Mouse (Mus musculus): ENCODE measurements at regions not wholly inside any gene's neighbourhood (a gene's known extent, or its start where the extent isn't known, plus 50 kb on each side); places are given as distances from the start of the nearest gene placed in this dataset.

GRCm38 (mm10) chr2:79518046-79518750 lies 61.6 kb upstream of the Cerkl start:
- H3K79me2 ChIP-seq (replicated peaks; ENCODE audit: control insufficient read depth, insufficient read depth, low read length) = no peaks in the 10 kb centered on the region
- no peak overlapping the region for H3K4me3 ChIP-seq
- no peaks in the 10 kb centered on the region for H3K27me3 ChIP-seq (ENCODE audit: control insufficient read depth, insufficient read depth, low read length)
- DNase-seq = no peak
- H3K4me1 ChIP-seq (ENCODE audit: control insufficient read depth, insufficient read depth, low read length) = no peaks in the 10 kb centered on the region; the same call in 1 of the 2 replicates
- TF ChIP-seq POLR2A (IDR thresholded peaks at IDR 0.05; ENCODE audit: insufficient read depth, low read depth, low read length) = no peak
- TF ChIP-seq EP300 (IDR thresholded peaks at IDR 0.05; ENCODE audit: insufficient read depth, low read depth, low read length) = no peak
- TF ChIP-seq CTCF (IDR thresholded peaks at IDR 0.05) = no peak
- intact Hi-C loops (cut with DNase I) = no loop called here
- H3K27ac ChIP-seq = no peak overlapping the region
- no peak overlapping the region for H3K9ac ChIP-seq (ENCODE audit: low read depth, low read length)
- 84% methylated on average over 8 of the region's 8 CpGs for WGBS
- H3K36me3 ChIP-seq (ENCODE audit: control insufficient read depth, insufficient read depth, low read length) = no peaks in the 10 kb centered on the region

DNA sequence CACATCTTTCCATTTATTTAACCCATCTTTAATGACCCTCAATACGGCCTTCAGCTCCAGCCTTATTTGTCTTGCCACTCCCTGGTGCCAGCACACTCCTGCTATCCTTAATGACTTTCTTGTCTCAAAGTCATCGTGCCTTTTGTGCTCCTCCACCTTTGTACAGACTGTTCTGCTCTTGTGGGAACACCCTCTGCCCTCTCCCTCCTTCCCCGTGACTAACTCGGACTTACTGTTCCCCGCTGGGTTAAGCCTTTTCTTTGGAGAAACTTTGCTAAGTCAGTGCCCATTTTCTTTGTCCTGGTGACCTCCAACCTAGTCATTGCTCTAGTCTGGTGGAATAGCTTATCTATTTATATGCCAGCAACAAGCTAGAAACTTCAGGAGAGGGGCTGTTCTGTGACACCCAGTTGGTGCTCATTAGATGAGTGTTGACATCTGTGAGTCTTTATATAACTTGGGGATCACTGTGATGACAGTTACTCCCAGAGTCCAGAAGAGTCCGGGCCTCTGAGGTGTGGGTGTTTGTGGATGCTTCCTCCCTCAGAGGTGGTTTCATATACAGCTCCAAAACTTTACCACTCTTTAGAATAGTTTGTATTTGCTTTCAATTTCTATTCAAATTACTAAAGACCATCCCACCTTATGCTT lies 63.3 kb upstream of the Cerkl start:
- intact Hi-C loops (cut with DNase I) = no loop called here

GRCm38 (mm10) chr2:79523441-79523840 lies 66.9 kb upstream of the Cerkl start:
- intact Hi-C loops (cut with DNase I) = no loop called here
- H3K36me3 ChIP-seq (ENCODE audit: control insufficient read depth, insufficient read depth, low read length) = no peaks in the 10 kb centered on the region

More for the DNA sequence above, 63.3 kb upstream of the Cerkl start:
- Histone ChIP-seq H3K79me2 (replicated peaks; ENCODE audit: control insufficient read depth, insufficient read depth, low read length) (no peaks in the 10 kb centered on the region), H3K9ac (ENCODE audit: low read depth, low read length) (no peak overlapping the region), H3K4me1 (ENCODE audit: control insufficient read depth, insufficient read depth, low read length) (no peaks in the 10 kb centered on the region; the same call in 1 of the 2 replicates), H3K4me3 (no peak overlapping the region), H3K27me3 (ENCODE audit: control insufficient read depth, insufficient read depth, low read length) (no peaks in the 10 kb centered on the region), H3K27ac (no peak overlapping the region), H3K36me3 (ENCODE audit: control insufficient read depth, insufficient read depth, low read length) (no peaks in the 10 kb centered on the region)
- TF ChIP-seq EP300 (IDR thresholded peaks at IDR 0.05; ENCODE audit: insufficient read depth, low read depth, low read length) = no peak
- TF ChIP-seq CTCF (IDR thresholded peaks at IDR 0.05) = no peak
- no peak for TF ChIP-seq POLR2A (IDR thresholded peaks at IDR 0.05; ENCODE audit: insufficient read depth, low read depth, low read length)
- 73% methylated on average over 6 of the region's 6 CpGs for WGBS
- DNase-seq = no peak

GRCm38 (mm10) chr2:79527529-79527928 lies 70.9 kb upstream of the Cerkl start:
- Histone ChIP-seq H3K79me2 (replicated peaks; ENCODE audit: control insufficient read depth, insufficient read depth, low read length) (no peaks in the 10 kb centered on the region), H3K36me3 (ENCODE audit: control insufficient read depth, insufficient read depth, low read length) (no peaks in the 10 kb centered on the region), H3K9ac (ENCODE audit: low read depth, low read length) (no peak overlapping the region), H3K27ac (no peak overlapping the region), H3K4me3 (no peak overlapping the region), H3K4me1 (ENCODE audit: control insufficient read depth, insufficient read depth, low read length) (no peaks in the 10 kb centered on the region), H3K27me3 (ENCODE audit: control insufficient read depth, insufficient read depth, low read length) (no peaks in the 10 kb centered on the region)
- intact Hi-C loops (cut with DNase I) = no loop called here
- 75% methylated on average over 5 of the region's 5 CpGs for WGBS
- no peak for TF ChIP-seq POLR2A (IDR thresholded peaks at IDR 0.05; ENCODE audit: insufficient read depth, low read depth, low read length)
- TF ChIP-seq CTCF (IDR thresholded peaks at IDR 0.05) = no peak
- no peak for TF ChIP-seq EP300 (IDR thresholded peaks at IDR 0.05; ENCODE audit: insufficient read depth, low read depth, low read length)
- no peak for DNase-seq

More at GRCm38 (mm10) chr2:79523441-79523840, 66.9 kb upstream of the Cerkl start:
- DNase-seq = no peak
- no peak overlapping the region for H3K27ac ChIP-seq
- TF ChIP-seq EP300 (IDR thresholded peaks at IDR 0.05; ENCODE audit: insufficient read depth, low read depth, low read length) (no peak), CTCF (IDR thresholded peaks at IDR 0.05) (no peak), POLR2A (IDR thresholded peaks at IDR 0.05; ENCODE audit: insufficient read depth, low read depth, low read length) (no peak)
- no peaks in the 10 kb centered on the region for H3K4me1 ChIP-seq (ENCODE audit: control insufficient read depth, insufficient read depth, low read length)
- no peak overlapping the region for H3K9ac ChIP-seq (ENCODE audit: low read depth, low read length)
- no peak overlapping the region for H3K4me3 ChIP-seq
- 88% methylated on average over 4 of the region's 4 CpGs for WGBS
- no peaks in the 10 kb centered on the region for H3K27me3 ChIP-seq (ENCODE audit: control insufficient read depth, insufficient read depth, low read length)
- no peaks in the 10 kb centered on the region for H3K79me2 ChIP-seq (replicated peaks; ENCODE audit: control insufficient read depth, insufficient read depth, low read length)

DNA sequence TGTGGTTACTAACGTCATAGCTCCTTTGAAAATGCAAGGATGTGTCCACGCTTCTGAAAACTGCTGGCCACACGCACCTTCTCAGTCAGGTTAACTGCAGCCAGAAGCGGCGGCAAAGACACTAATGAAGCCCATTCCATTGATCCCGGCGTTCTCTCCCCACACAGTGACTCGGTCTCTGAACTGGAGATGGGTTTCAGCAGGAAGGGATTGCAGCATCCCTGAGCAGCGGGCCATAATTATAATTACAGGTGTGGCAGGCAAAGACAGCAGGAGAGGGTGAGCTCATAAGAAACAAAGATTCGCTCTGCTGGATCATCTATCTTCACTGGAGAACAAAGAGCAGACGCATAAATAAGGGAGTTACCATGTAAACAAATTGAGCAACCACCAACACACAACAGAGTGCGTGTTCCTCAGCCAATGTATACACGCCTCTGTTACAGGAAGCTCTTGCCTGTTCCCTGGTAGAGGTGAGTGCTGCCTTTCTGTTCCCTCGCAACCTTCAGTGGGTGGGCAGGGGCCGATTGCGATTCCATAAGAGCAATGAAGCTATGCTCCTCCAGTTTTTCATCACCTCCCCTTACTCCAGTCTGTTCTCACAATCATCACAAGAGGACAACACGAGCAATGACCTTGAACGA lies 71.9 kb upstream of the Cerkl start:
- no peaks in the 10 kb centered on the region for H3K79me2 ChIP-seq (replicated peaks; ENCODE audit: control insufficient read depth, insufficient read depth, low read length)
- intact Hi-C loops (cut with DNase I) = no loop called here
- no peak for DNase-seq
- 88% methylated on average over 18 of the region's 18 CpGs for WGBS
- no peak overlapping the region for H3K4me3 ChIP-seq
- H3K36me3 ChIP-seq (ENCODE audit: control insufficient read depth, insufficient read depth, low read length) = no peaks in the 10 kb centered on the region
- TF ChIP-seq CTCF (IDR thresholded peaks at IDR 0.05) (no peak), EP300 (IDR thresholded peaks at IDR 0.05; ENCODE audit: insufficient read depth, low read depth, low read length) (no peak), POLR2A (IDR thresholded peaks at IDR 0.05; ENCODE audit: insufficient read depth, low read depth, low read length) (no peak)
- no peak overlapping the region for H3K27ac ChIP-seq
- H3K27me3 ChIP-seq (ENCODE audit: control insufficient read depth, insufficient read depth, low read length) = no peaks in the 10 kb centered on the region
- no peak overlapping the region for H3K9ac ChIP-seq (ENCODE audit: low read depth, low read length)
- no peaks in the 10 kb centered on the region for H3K4me1 ChIP-seq (ENCODE audit: control insufficient read depth, insufficient read depth, low read length)

- no peak overlapping the region for H3K9ac ChIP-seq (ENCODE audit: low read depth, low read length)
- no peaks in the 10 kb centered on the region for H3K79me2 ChIP-seq (replicated peaks; ENCODE audit: control insufficient read depth, insufficient read depth, low read length)
- DNase-seq = no peak
- no peak overlapping the region for H3K4me3 ChIP-seq
- no peak overlapping the region for H3K27ac ChIP-seq
- H3K27me3 ChIP-seq (ENCODE audit: control insufficient read depth, insufficient read depth, low read length) = no peaks in the 10 kb centered on the region
- no peaks in the 10 kb centered on the region for H3K36me3 ChIP-seq (ENCODE audit: control insufficient read depth, insufficient read depth, low read length)
- H3K4me1 ChIP-seq (ENCODE audit: control insufficient read depth, insufficient read depth, low read length) = no peaks in the 10 kb centered on the region
- intact Hi-C loops (cut with DNase I) = no loop called here
- TF ChIP-seq EP300 (IDR thresholded peaks at IDR 0.05; ENCODE audit: insufficient read depth, low read depth, low read length) = no peak
- no peak for TF ChIP-seq POLR2A (IDR thresholded peaks at IDR 0.05; ENCODE audit: insufficient read depth, low read depth, low read length)
- TF ChIP-seq CTCF (IDR thresholded peaks at IDR 0.05) = no peak
- 56% methylated on average over 2 of the region's 2 CpGs for WGBS
These were observed 72.6 kb upstream of the Cerkl start for GRCm38 (mm10) chr2:79529185-79529584.

Data from heart, adult 2 months (tissue).